Mouse (Mus musculus) forebrain, embryonic 10.5 days (tissue): ENCODE measurements around the gene Pyroxd1. TPM values are rescaled to one million over a fixed set of nuclear protein-coding genes. Genes with fewer than 3 reads are reported as not detected.

Source experiments
- polyA plus RNA-seq: library from polyadenylated mRNA; unstranded; fragments of >200 nt; fragmentation: Nextera tagmentation; extraction: Ambion mirVana; gene quantifications from 2 replicates; pipeline ENCODE4 v1.2.1, GENCODE M21; 2016

Pyroxd1 gene
- polyA plus RNA-seq, 1 experiment from 2014 or later, result 19.7 TPM

Other genes starting within 250 kb of the Pyroxd1 start
- gene Slco1a6, start 137.1 kb upstream of the Pyroxd1 start, polyA plus RNA-seq, result not detected in 2 replicates
- not detected in 2 replicates for gene Iapp, start 47.2 kb upstream of the Pyroxd1 start, polyA plus RNA-seq
- gene Slco1a5, start 22.7 kb upstream of the Pyroxd1 start, polyA plus RNA-seq, result 0.31 and 0.46 TPM in 2 replicates
- gene Recql, start 41.4 kb downstream of the Pyroxd1 start, polyA plus RNA-seq, result 42.8 and 43.5 TPM in 2 replicates
- 112 and 119 TPM in 2 replicates for gene Golt1b, start 41.6 kb downstream of the Pyroxd1 start, polyA plus RNA-seq
- 0.33 and 0.53 TPM in 2 replicates for gene Spx, start 67.8 kb downstream of the Pyroxd1 start, polyA plus RNA-seq
- gene Gys2, start 127.5 kb downstream of the Pyroxd1 start, polyA plus RNA-seq, result not detected in 2 replicates
- 512 and 551 TPM in 2 replicates for gene Ldhb, start 162.3 kb downstream of the Pyroxd1 start, polyA plus RNA-seq
- 0.26 and 0.89 TPM in 2 replicates for gene Kcnj8, start 226.0 kb downstream of the Pyroxd1 start, polyA plus RNA-seq